Mouse (Mus musculus) cerebellum, postnatal 4 days (tissue): ENCODE measurements around the gene Mrpl23.

Experiments
- DNase-seq, 2 experiments: peaks; one replicate each; pipeline ENCODE4 v3.0.0; 2022; ENCODE audit warnings: low spot score in 2 of 2, mixed read lengths in 1 of 2

The Mrpl23 gene

GRCm38 (mm10) chr7:142552591-142553416 lies 20.3 kb downstream of the Mrpl23 start:
- no peak for DNase-seq

GRCm38 (mm10) chr7:142553417-142554335 lies 21.2 kb downstream of the Mrpl23 start:
- no peak for DNase-seq

GRCm38 (mm10) chr7:142554625-142555024 lies 22.1 kb downstream of the Mrpl23 start:
- no peak for DNase-seq

GRCm38 (mm10) chr7:142555366-142556088 lies 23.0 kb downstream of the Mrpl23 start:
- no peak for DNase-seq

- DNase-seq: no peak
Observed at GRCm38 (mm10) chr7:142556089-142556476, 23.6 kb downstream of the Mrpl23 start.

- DNase-seq: no peak
Observed at GRCm38 (mm10) chr7:142557696-142558095, 25.2 kb downstream of the Mrpl23 start.

- DNase-seq: no peak
Observed at GRCm38 (mm10) chr7:142558511-142559146, 26.1 kb downstream of the Mrpl23 start.

- no peak for DNase-seq
Observed at GRCm38 (mm10) chr7:142559651-142560175, 27.2 kb downstream of the Mrpl23 start.

- DNase-seq: no peak
Observed at GRCm38 (mm10) chr7:142560942-142561855, 28.7 kb downstream of the Mrpl23 start.

- DNase-seq: peak in 1 of 2 experiments; percentile 37
Observed at GRCm38 (mm10) chr7:142561856-142562404, 29.4 kb downstream of the Mrpl23 start.

- DNase-seq: peak in 1 of 2 experiments; percentile 35
Observed at GRCm38 (mm10) chr7:142563168-142563567, 30.7 kb downstream of the Mrpl23 start.

- DNase-seq: no peak
Observed at GRCm38 (mm10) chr7:142564955-142565643, 32.6 kb downstream of the Mrpl23 start.

- DNase-seq: no peak
Observed at GRCm38 (mm10) chr7:142566512-142566911, 34.0 kb downstream of the Mrpl23 start.

GRCm38 (mm10) chr7:142568985-142569384 lies 36.5 kb downstream of the Mrpl23 start:
- DNase-seq: no peak

GRCm38 (mm10) chr7:142570565-142570964 lies 38.1 kb downstream of the Mrpl23 start:
- no peak for DNase-seq

GRCm38 (mm10) chr7:142571458-142572220 lies 39.2 kb downstream of the Mrpl23 start:
- no peak for DNase-seq

GRCm38 (mm10) chr7:142572343-142572742 lies 39.9 kb downstream of the Mrpl23 start:
- no peak for DNase-seq

GRCm38 (mm10) chr7:142572992-142573391 lies 40.5 kb downstream of the Mrpl23 start:
- no peak for DNase-seq
